Mouse (Mus musculus) heart, postnatal 0 days (tissue): Measurements from ENCODE around the gene Mns1.

Experiments used
- CTCF ChIP-seq: IDR thresholded peaks from 2 replicates; pipeline ENCODE4 v1.5.1; 2016; ENCODE audit warnings: antibody characterized with exemption, control low read depth, low read depth
- EP300 ChIP-seq: IDR thresholded peaks from 2 replicates; pipeline ENCODE4 v1.6.1; 2016; ENCODE audit warnings: antibody characterized with exemption, low read depth

- no peak for TF ChIP-seq EP300
- TF ChIP-seq CTCF, result no peak
Measured at GRCm38 (mm10) chr9:72422753-72423152, 15.1 kb upstream of the Mns1 start.
